Mouse (Mus musculus) cerebellum, adult 2 months (tissue): ENCODE measurements around the gene Mapre1.

Experiments
- CTCF ChIP-seq: fragments of 200-500 bp; IDR thresholded peaks from 2 replicates; pipeline ENCODE4 v1.5.1; 2011; ENCODE audit warnings: low read depth, mild to moderate bottlenecking, control low read depth, low read length, moderate library complexity, borderline replicate concordance; ENCODE audit not compliant: insufficient read depth
- POLR2A ChIP-seq: fragments of 200-500 bp; IDR thresholded peaks from 2 replicates; pipeline ENCODE4 v1.6.1; 2011; ENCODE audit warnings: low read length, control low read depth, borderline replicate concordance; ENCODE audit not compliant: insufficient read depth

DNA sequence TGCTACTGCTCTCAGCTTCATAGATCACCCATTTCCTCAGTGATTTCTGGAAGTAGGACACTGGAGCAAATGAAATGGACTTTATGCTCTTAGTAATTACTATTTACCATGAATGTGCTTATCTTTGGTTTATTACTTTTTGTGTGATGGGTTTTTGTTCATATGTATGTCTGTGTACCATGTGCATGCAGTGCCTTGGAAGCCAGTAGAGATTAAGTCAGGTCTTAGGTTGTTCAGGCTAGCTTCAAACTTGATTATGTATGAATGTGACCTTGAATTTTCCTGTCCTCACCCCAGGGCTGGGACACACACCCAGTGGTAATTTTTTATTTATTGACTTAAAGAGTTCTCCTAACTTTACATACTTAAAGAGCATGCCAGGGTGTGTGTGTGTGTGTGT is 6.9 kb downstream of the Mapre1 start:
- TF ChIP-seq CTCF = no peak
- no peak for TF ChIP-seq POLR2A
